Mouse (Mus musculus): ENCODE results near the gene Gm7849. TPM values are rescaled to one million over a fixed set of nuclear protein-coding genes. Genes with fewer than 3 reads are reported as not detected.
"Not testable (repeated sequence)": the region's sequence is repeated elsewhere in the genome, so short reads cannot be mapped to it uniquely, and the experiment has no call there.

The Gm7849 gene
- not detected in 2 replicates for polyA plus RNA-seq (2016; fragmentation: Nextera tagmentation; extraction: Ambion mirVana)

DNA sequence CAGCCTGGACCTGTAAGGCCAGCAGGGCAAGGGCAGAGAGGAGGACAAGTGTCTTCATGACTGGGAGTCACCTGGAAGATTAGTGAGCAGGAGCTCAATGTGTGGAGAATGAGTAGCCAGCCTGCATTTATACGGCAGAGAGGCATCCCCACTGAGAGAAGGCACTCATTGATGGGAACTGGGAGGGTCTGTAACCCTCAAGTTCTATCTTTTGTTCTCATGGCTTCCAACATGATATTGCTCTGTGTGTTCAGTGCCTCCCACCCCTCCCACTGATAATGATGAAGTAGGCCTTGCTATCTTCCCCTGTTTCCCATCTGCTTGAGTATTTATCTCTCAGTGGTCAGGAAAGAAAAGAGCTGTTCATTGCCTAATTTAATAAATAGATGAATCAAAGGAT, at the start of gene Gm7849:
Gene Gm7849 (minus strand): TSS at position 101 of the 400 bp plus-strand sequence.
- WGBS, result no CpG with 5 or more reads among the region's 1 CpGs
- H3K27me3 ChIP-seq (ENCODE audit: poor library complexity, severe bottlenecking); H3K27ac ChIP-seq; H3K4me3 ChIP-seq; H3K36me3 ChIP-seq (replicated peaks); H3K9me3 ChIP-seq; H3K4me1 ChIP-seq; DNase-seq (ENCODE audit: extremely low spot score, low spot score): not testable (repeated sequence)

DNA sequence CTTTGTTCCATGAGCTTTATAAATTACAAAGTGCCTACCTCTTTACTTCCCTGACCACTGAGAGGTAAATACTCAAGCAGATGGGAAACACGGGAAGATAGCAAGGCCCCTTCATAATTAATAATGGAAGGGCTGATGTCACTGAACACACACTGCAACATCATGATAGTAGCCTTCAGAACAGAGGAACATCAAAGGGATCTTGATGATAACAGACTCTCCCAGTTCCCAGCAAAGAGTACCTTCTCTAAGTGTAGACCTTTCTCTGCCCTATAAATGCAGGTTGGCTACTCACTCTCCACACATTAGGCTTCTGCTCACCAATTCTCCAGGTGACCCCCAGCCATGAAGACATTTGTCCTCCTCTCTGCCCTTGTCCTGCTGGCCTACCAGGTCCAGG, 29.2 kb downstream of the Gm7849 start, which contains the start of gene Defa36:
Gene Defa36 (plus strand): TSS at position 301 of the 400 bp plus-strand sequence.
- H3K36me3 ChIP-seq (replicated peaks), result not testable (repeated sequence)
- no CpG with 5 or more reads among the region's 1 CpGs for WGBS

More for the DNA sequence above, 29.2 kb downstream of the Gm7849 start, which contains the start of gene Defa36:
- H3K9me3 ChIP-seq; H3K4me3 ChIP-seq; H3K27me3 ChIP-seq (ENCODE audit: poor library complexity, severe bottlenecking); DNase-seq (ENCODE audit: extremely low spot score, low spot score); H3K4me1 ChIP-seq; H3K27ac ChIP-seq: not testable (repeated sequence)

Other genes starting within 250 kb of the Gm7849 start
- not detected in 2 replicates for gene Gm15292, start 206.8 kb downstream of the Gm7849 start, polyA plus RNA-seq (2016; fragmentation: Nextera tagmentation; extraction: Ambion mirVana)
- gene Defa27, start 141.0 kb downstream of the Gm7849 start, polyA plus RNA-seq (2016; fragmentation: Nextera tagmentation; extraction: Ambion mirVana), result not detected in 2 replicates
- not detected in 2 replicates for gene Defa29, start 129.5 kb downstream of the Gm7849 start, polyA plus RNA-seq (2016; fragmentation: Nextera tagmentation; extraction: Ambion mirVana)
- gene Defa2, start 78.0 kb downstream of the Gm7849 start, polyA plus RNA-seq (2016; fragmentation: Nextera tagmentation; extraction: Ambion mirVana), result not detected in 2 replicates
- not detected in 2 replicates for gene Defa33, start 64.7 kb downstream of the Gm7849 start, polyA plus RNA-seq (2016; fragmentation: Nextera tagmentation; extraction: Ambion mirVana)
- gene Defa36, start 29.1 kb downstream of the Gm7849 start, polyA plus RNA-seq (2016; fragmentation: Nextera tagmentation; extraction: Ambion mirVana), result not detected in 2 replicates
- not detected in 2 replicates for gene Defa20, start 52.7 kb upstream of the Gm7849 start, polyA plus RNA-seq (2016; fragmentation: Nextera tagmentation; extraction: Ambion mirVana)
- not detected in 2 replicates for gene Defa32, start 72.5 kb upstream of the Gm7849 start, polyA plus RNA-seq (2016; fragmentation: Nextera tagmentation; extraction: Ambion mirVana)
- not detected in 2 replicates for gene Defa37, start 108.8 kb upstream of the Gm7849 start, polyA plus RNA-seq (2016; fragmentation: Nextera tagmentation; extraction: Ambion mirVana)
- not detected in 2 replicates for gene Defa28, start 126.4 kb upstream of the Gm7849 start, polyA plus RNA-seq (2016; fragmentation: Nextera tagmentation; extraction: Ambion mirVana)
- not detected in 2 replicates for gene Gm7861, start 137.9 kb upstream of the Gm7849 start, polyA plus RNA-seq (2016; fragmentation: Nextera tagmentation; extraction: Ambion mirVana)
- gene Defa26, start 161.6 kb upstream of the Gm7849 start, polyA plus RNA-seq (2016; fragmentation: Nextera tagmentation; extraction: Ambion mirVana), result not detected in 2 replicates
- gene Defa17, start 199.2 kb upstream of the Gm7849 start, polyA plus RNA-seq (2016; fragmentation: Nextera tagmentation; extraction: Ambion mirVana), result not detected in 2 replicates
- not detected in 2 replicates for gene Defa34, start 209.2 kb upstream of the Gm7849 start, polyA plus RNA-seq (2016; fragmentation: Nextera tagmentation; extraction: Ambion mirVana)
- not detected in 2 replicates for gene AY761184, start 247.1 kb upstream of the Gm7849 start, polyA plus RNA-seq (2016; fragmentation: Nextera tagmentation; extraction: Ambion mirVana)